Mouse (Mus musculus) thymus, adult 2 months (tissue): ENCODE measurements around the gene Cyp21a1.

Source experiments
- CTCF ChIP-seq: fragments of 200-500 bp; IDR thresholded peaks from 2 replicates; pipeline ENCODE4 v1.5.1; 2012; ENCODE audit warnings: mild to moderate bottlenecking, control low read depth, low read length, moderate library complexity, borderline replicate concordance; ENCODE audit not compliant: control insufficient read depth, poor library complexity, insufficient read depth; ENCODE audit errors: extremely low read depth
- POLR2A ChIP-seq: fragments of 200-500 bp; IDR thresholded peaks from 2 replicates; pipeline ENCODE4 v1.6.1; 2012; ENCODE audit warnings: mild to moderate bottlenecking, low read length, control low read depth, moderate library complexity; ENCODE audit not compliant: control insufficient read depth, poor library complexity, insufficient read depth; ENCODE audit errors: extremely low read depth

GRCm38 (mm10) chr17:34836856-34837221, 32.5 kb upstream of the Cyp21a1 start, which contains the start of the genes Stk19 and Dxo:
- TF ChIP-seq CTCF, result peak; percentile 60; the same call in 1 of the 2 replicates
- peak; percentile 74; the same call in 1 of the 2 replicates for TF ChIP-seq POLR2A
